Mouse (Mus musculus) ES-CJ7 (cell line): Measurements from ENCODE around the gene Hck.
A peak's percentile ranks its signal among the peaks of the same experiment; 100 is the strongest.

ENCODE experiments used
- DNase-seq: peaks from one replicate; pipeline ENCODE4 v3.0.0; 2011; ENCODE audit warnings: low read depth, low spot score

Gene Hck

GRCm38 (mm10) chr2:153108313-153109264 is at the start of gene Hck:
Gene Hck, plus strand, starts transcription at chr2:153108468.
- peak; percentile 90 for DNase-seq

DNA sequence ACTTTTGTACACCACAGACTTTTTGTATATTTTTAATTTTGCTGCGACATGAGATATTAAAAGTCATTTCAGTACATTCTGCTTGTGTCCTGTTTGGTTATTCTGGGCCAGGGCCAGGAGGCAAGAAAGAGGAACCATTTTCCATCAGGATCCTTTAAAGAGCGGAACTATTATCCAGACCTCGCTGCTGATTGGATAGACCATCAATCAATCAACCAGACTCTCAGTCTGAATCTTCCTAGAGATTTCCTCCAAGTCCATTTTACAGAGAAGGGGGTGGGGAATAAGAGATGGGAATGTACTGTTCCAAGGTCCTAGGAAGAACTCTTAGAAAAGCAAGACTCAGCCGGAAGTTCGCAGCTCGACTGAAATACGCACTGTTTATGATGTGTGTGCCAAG is 48.1 kb upstream of the Hck start:
- DNase-seq, result no peak

- DNase-seq, result no peak
Measured at GRCm38 (mm10) chr2:153063394-153063793, 44.9 kb upstream of the Hck start.

GRCm38 (mm10) chr2:153064190-153064970 is 43.9 kb upstream of the Hck start:
- DNase-seq, result no peak

DNA sequence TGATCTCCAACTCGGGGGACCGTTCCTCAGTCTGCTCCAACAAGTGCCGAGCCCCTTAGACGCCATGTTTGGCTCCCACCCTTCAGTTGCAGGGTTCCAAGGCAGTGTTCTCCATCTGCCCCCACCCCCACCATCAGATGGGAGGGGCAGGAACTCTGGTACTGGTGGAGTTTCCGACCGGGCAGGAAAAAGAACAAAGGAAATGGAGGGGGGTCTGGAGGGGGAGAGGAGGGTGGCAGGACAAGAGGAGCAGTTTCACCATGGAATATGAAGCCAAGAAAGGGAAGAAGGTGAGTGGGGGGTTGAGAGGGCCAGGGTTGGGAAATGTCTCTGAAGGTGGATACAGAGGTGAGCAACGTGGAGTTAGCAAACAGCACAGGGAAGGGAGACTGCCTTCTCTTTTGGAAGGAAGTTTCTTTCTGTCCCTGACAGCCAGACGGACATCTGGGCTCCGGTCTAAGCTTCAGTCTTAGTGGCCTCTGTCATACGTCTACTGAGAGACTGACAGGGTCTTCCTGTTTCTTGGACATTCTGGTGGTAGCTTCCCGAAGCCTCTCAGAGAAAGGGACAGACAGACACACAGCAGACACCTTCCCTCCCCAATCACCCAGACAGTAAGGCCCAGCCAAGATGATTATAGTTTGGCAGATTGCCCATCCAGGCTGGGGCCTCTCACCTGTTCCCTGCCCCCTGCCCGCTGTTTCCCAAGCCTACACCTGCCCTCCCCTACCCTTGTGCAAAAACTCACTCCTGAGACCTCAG is 42.3 kb upstream of the Hck start, which contains the start of gene Ccm2l:
Gene Ccm2l, plus strand, starts transcription at position 209 of the 762 bp plus-strand sequence.
- no peak for DNase-seq

- no peak for DNase-seq
Measured at GRCm38 (mm10) chr2:153066991-153067390, 41.3 kb upstream of the Hck start.

DNA sequence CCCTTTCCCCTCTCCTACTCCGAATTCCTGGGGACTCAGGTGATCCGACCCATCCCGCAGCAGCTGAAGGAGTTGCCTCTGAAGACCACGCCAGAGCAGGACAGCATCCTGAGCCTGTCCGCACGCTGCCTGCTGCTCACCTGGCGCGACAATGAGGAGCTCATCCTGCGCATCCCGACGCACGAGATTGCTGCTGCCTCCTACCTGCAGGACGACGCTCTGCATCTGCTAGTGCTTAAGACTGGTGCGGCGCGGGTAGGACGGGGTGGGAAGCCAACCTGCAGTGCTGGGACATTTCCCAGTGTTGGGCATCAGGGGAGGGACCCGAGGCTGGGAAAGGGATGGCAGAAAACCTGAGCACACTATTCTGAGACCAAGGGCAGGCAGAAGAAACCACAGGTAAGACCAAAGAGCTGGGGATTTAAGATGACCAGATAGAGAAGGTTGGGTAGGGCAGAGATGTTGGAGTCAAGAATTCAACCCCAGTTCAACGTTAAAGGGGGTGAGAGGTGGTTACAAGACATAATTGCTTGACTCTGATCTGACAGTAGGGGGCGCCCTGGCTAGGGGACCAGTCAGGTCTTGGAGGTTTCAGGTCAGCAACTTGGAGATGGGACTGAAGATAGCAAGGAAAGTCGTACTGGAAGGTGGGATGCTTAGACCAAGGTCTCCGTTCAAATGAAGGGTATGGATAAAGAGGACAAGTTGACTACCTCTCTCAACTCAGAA is 37.3 kb upstream of the Hck start:
- peak; percentile 80 for DNase-seq

GRCm38 (mm10) chr2:153071491-153072184 is 36.6 kb upstream of the Hck start:
- DNase-seq, result no peak

DNA sequence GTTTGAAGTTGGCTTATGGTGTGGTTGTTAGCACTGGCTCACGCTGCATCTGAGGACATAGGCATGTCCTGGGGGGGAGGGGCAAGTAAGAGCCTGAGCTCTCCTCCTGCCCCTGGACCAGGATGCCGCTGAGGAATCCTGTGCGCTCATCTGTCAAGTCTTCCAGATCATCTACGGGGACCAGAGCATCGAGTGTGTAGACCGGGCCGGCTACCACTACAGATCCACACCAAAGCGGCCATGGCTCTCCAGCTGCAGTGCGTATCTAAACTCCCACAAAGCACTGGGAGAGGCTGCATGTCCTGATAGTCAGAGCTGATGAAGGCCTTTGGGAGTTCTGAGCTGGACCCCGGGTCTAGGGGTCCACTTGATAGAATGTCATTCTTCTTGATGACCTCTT is 33.6 kb upstream of the Hck start:
- DNase-seq, result no peak

DNA sequence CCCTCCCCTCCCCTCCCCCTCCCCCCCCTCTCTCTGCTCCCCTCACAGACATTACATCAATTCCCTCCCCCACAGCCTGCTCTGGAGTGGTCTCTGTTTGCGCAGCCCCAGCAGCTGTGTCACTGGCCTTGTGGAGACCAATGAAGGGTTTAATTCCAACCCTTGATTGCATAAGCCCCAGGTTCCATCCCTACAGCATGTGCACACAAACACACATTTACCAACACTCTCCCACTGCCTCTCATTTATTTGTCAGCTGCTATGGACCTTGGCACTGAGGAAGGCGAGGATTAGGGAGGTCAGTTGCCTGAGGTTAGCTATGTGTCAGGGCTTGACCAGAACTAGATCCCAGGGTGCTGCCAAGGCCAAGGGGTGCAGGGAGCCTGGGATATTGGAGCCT is 32.3 kb upstream of the Hck start:
- no peak for DNase-seq

DNA sequence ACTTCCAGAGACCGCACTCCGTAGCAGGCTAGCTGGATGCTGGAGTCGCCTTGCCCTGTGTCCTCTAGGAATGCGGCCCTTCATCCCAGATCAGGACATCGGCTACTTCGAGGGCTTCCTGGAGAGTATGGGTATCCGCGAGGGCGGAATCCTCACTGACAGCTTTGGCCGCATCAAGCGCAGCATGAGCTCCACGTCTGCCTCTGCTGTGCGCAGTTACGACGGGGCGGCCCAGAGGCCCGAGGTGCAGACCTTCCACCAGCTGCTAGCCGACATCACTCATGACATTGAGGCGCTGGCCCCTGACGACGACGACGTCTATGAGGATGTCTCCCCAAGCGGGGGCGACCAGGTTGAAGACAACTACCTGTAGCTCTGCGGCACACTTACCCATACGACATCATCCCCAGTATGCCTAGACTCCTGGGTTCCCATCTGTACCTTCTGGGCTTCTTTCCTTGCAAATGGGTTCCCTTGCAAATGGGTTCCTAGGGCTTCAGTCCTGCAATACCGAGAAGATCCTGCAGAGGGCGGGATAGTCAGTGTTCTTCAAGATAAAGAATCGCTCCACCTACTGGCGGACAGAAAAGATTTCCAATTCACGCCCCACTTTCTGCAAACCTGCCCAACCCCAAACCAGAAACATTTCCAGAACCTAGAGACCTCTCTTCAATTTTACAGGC is 27.3 kb upstream of the Hck start:
- peak; percentile 98 for DNase-seq

- DNase-seq, result no peak
Measured at GRCm38 (mm10) chr2:153081866-153082265, 26.4 kb upstream of the Hck start.

- no peak for DNase-seq
Measured at GRCm38 (mm10) chr2:153083275-153083674, 25.0 kb upstream of the Hck start.

DNA sequence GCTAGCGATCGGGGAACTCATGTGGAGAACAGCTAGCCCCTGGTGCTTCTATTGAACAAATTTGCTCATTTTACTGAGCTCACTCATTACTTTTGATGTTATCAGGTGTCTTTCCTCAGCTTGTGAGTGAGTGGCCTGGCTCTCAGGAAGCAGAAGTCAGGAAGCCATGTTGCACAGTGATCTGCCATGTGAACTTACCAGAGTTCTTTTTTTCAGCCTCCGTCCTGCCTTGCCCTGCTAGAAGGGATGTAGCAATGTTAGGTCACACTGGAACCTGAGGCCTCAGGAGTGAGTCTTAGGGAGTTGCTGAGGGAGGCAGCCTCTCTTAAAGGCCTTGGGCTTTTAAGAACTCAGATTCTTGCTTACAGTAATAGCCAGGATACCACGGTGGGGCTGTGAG is 24.4 kb upstream of the Hck start:
- no peak for DNase-seq

- peak; percentile 42 for DNase-seq
Measured at GRCm38 (mm10) chr2:153084261-153084976, 23.8 kb upstream of the Hck start.

DNA sequence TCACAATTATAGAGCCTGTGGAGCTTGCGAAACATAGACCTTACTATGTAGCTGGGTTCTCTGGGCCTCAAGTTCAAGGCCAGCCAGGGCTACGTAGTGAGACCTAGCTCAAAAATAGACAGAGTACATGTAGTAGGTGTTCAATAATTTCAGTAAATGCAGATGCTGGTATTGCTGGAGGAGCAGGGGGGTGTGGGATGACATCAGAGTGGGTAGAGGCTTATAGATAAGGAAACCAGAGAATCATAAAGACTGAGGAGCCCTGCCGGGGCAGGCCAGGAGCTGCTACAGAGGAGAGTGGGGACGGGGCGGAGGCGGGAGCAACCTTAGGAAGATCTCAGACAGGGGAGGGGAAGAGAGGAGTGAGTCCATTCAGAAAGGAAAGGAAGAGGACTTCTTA is 22.7 kb upstream of the Hck start:
- no peak for DNase-seq

- DNase-seq, result no peak
Measured at GRCm38 (mm10) chr2:153086166-153086565, 22.1 kb upstream of the Hck start.

DNA sequence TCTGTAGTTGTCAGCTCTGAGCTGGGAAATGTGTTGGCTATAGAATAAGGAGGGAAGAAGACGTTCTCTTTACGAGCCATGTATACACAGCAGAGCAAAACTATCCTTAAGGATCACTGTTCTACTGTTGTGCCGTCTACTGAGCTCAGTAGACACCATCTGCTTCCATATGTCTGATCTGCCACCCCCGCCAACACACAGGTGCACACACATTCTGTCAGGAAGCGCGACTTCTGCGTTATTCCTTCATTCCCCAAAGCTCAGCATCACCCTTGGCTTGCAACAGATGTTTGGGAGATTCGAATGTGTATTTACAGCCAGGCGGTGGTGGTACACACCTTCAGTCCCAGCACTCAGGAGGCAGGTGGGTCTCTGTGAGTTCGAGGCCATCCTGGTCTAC is 21.2 kb upstream of the Hck start:
- no peak for DNase-seq

DNA sequence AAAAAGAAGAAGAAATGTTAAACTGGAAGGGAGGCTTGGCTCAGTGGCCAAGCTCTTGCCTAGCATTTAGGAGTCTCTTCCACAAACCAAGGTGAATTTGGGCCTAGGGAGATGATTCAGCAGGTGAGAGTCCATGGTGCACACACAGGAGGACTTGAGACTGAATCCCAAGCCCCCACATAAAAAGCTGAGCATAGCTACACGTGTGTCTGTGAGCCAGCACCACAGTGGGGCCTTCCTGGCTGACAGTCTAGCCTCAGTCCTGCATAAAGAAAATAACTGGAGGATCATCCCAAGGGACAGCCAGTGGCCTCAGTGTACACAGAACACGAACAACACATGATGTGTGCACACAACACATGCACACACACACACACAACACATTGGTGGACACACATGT is 19.0 kb upstream of the Hck start:
- no peak for DNase-seq
